Mouse (Mus musculus) spleen, postnatal 14 days (tissue): ENCODE measurements around the gene Stra8.
A peak's percentile ranks its signal among the peaks of the same experiment; 100 is the strongest.

Experiments used
- DNase-seq, 2 experiments: peaks; one replicate each; pipeline ENCODE4 v3.0.0; 2021 to 2022; ENCODE audit warnings: low spot score in 2 of 2

Stra8 gene

GRCm38 (mm10) chr6:34919956-34920355 lies at the start of gene Stra8:
Gene Stra8 (plus strand): TSS chr6:34920163.
- DNase-seq: no peak

- no peak for DNase-seq
Observed at GRCm38 (mm10) chr6:34870724-34871123, 49.2 kb upstream of the Stra8 start.

DNA sequence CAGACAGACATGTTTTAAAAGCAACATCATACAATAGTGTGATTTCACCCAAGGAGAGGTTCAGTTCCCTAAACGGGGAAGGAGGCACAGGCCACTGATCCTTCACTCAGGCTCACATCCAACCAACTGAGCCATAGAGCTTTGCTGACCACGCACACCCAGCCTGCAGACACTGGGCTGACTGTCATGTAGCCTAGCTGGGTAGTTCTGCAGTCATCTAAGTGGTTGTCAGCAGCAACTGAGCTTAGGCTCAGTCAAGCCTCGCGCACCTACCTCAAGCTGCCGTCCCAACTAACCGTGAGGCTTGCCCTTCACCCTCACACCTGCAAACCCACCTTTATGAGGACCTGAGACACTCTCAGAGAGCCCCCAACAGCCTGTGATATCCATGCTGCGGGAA lies 48.0 kb upstream of the Stra8 start:
- DNase-seq: no peak

- no peak for DNase-seq
Observed at GRCm38 (mm10) chr6:34872871-34873270, 47.1 kb upstream of the Stra8 start.

DNA sequence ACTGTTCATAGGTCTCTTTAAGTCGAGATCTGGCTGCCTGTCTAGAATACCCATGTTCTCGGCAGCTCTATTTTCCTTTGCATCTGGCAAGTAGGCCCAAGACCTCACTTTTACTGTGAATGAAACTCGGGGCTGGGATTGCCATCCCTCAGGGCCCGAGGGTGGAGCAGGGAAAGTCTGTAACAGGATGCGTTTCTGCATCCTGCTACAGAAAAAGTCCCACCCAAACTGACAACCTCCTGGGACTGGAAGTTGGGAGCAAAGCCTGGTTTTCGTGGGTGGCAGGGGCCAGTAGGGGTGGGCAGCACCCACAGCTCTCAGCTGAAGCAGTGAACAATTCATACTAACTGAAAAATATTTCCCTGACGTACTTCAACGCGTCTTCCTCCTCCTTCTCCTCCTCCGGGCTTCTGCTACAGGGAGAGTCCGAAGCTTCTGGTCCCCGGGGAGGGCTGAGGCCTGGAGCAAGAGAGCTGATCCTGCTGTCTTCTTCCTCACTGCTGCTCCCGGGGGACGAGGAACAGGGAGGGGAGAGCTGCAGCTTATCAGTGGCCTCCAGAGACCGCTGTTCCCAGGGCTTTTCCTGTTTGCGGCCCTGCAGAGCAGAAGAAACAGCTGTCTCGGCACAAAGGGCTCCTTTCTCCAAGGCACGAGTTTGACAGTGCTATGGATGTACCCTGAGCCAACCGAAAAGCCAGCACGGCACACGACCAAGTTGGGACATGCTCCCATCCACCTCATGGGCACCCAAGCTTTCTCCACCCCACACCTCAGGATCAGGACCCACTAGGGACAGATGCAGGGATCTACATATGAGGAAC lies 45.7 kb upstream of the Stra8 start:
- DNase-seq: no peak

GRCm38 (mm10) chr6:34875268-34875761 lies 44.6 kb upstream of the Stra8 start:
- peak; percentile 41 to 53 for DNase-seq

DNA sequence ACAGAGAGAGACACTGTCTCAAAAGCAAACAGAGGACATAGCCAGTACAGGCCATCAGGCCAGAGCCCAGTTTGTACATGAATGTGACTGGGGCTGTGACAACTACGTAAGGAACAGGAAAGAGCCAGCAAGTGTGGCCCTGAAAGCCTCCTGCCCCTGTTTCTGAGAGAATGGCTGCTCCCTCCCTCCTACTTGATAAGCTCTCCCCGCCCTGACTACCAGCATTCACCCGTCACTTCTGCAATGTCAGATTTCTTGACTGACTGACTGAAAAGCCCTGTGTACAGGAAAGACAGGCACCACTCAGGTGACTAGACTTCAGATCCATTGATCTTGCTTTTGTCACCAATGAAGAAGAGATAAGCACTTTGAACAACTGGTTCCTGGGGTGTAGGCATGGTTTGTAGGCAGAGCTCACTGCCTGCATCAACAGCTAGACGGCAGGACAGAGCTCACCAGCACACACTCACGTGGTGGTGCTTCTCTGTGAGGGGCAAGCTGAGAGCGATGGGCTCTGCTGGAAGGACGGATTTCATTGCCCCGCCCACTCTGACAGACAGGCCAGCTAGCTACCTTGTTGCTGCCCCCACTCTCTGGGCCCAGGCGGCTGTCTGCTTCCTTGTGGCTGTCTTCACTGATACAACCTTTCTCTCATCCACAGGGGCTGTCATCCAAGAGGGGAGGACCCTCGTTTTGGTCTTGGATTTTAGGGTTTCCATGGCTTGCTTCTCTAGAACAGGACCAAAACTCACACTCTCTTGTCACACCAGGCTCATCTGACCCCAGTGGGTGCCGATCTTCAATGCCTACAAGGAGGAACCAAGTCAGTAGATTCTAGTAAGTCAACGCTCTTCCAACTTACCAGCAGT lies 43.8 kb upstream of the Stra8 start:
- DNase-seq: peak in 1 of 2 experiments; percentile 6

- DNase-seq: peak in 1 of 2 experiments; percentile 6
Observed at GRCm38 (mm10) chr6:34876835-34877156, 43.2 kb upstream of the Stra8 start.

GRCm38 (mm10) chr6:34877509-34878321 lies 42.2 kb upstream of the Stra8 start, which contains the start of gene Cyren:
Gene Cyren (minus strand): TSS chr6:34878060.
- DNase-seq: peak; percentile 78 to 86

GRCm38 (mm10) chr6:34879101-34879740 lies 40.7 kb upstream of the Stra8 start:
- no peak for DNase-seq

- DNase-seq: peak in 1 of 2 experiments; percentile 52
Observed at GRCm38 (mm10) chr6:34879911-34880475, 40.0 kb upstream of the Stra8 start.

- DNase-seq: no peak
Observed at GRCm38 (mm10) chr6:34884724-34885123, 35.2 kb upstream of the Stra8 start.

DNA sequence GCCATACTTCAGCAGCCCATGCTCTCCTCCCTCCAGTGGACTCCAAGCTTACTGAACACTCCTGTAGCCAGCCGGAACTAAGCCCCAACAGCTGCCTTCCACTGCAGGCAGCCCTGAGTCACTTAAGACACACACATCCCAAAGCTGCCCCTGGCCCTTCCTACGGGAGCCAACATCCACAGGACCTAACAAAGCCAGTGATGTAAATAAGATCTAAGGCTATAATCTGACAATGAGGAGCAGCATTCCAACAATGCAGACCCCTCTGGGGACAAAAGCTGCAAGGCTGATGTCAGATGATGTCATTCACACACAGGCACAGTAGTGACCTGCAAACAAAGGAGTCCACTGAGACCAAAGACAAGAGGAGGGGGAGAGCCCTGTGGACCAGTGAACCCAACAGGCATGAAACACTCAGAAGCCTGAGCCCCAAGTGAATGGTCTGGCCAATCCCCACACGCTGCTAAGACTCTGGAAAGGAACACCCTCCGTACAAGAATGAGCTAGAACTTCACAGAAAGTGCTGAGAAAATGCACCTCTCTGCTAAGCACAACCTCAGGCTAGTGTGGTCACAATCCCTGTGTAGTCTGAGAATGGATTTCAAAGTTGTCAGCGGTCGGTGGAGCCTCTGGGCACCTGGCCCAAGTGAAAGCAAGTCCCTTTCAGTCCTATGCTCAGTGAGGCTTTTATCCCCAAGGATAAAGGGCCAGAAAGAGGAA lies 32.7 kb upstream of the Stra8 start:
- no peak for DNase-seq

- no peak for DNase-seq
Observed at GRCm38 (mm10) chr6:34889185-34889584, 30.8 kb upstream of the Stra8 start.

DNA sequence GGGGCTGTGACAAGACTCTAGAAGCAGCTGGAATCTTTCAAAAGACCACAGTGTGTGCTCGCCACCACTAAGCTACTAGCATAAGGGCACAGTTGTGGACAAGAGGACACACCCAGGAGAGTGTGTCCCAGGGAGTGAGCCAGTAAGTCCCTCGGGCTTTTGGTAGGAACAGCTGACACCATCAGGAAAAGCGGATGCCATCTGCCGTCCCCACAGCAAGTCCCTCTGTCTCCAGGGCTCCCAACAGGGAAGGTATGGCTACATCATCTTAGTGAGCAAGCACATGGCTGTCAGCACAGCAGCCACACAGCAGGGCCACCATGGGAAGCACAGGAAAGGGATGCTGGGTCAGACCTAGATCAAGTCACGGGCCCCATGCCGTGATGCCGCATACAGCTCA lies 24.4 kb upstream of the Stra8 start:
- DNase-seq: no peak

DNA sequence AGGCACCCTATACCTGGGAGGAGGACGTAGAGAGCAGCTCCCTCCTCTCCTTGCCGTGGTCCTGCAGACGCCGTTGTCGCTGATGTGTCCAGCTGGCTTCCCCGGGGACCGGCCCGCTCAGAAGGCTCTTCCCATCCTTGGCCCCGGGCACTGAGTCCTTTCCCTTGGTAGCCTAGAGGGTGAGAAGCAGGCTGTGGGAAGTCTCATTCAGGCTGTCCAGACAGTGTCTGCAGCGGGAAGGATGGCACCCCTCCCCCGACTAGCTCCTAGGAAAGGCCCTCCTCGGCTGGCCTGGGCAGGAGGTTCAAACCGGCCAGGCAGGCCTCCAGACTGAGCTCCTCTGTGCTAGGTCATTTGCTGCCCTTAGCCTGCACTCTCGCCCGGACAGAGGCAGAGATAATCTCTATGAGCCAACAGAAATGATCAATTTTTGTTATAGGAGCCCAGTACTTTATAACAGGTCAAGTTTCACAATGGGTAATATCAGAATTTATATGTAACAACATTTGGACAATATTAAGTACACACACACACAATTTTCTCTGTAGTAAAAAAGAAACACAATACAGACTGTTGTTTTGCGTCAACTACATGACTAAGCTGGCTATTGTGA lies 23.7 kb upstream of the Stra8 start:
- DNase-seq: no peak

DNA sequence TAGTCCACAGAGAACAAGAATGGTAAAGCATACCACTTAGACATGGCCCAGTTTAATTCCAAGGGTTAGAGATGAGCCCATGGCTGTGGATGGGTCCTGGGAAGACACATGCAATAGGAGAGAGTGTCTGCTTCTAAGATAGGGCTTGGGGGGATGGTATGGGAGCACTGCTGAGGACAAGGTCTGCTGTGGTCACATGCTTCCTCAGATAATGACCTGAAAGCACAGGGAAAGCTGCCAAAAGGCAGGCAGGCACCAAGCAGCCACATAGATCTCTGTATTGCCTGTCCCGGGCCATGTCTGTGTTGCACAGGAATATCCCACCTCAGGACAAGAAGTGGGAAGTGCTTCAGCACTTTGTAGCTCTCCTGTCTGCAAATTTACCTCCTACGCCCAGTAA lies 20.8 kb upstream of the Stra8 start:
- no peak for DNase-seq

DNA sequence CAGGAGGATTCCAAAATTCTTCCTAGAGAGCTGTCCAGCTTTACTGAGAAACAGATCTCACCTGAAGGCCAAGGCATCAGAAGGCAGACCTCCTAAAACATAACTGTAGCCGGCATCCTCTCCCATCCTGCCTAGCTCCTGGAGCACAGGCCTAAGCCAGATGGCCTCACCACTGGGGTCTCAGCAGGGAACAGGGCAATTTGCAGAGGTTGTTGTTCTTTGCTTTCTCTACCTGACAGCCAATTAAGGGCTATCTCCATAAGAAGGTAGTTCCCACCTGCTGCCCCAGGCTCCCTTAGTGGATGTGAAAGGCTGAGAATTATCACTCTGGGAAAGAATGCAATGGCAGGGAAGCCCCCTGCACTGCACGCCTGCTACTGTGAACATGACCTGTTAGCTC lies 19.0 kb upstream of the Stra8 start:
- no peak for DNase-seq

- no peak for DNase-seq
Observed at GRCm38 (mm10) chr6:34901911-34902444, 18.0 kb upstream of the Stra8 start.

DNA sequence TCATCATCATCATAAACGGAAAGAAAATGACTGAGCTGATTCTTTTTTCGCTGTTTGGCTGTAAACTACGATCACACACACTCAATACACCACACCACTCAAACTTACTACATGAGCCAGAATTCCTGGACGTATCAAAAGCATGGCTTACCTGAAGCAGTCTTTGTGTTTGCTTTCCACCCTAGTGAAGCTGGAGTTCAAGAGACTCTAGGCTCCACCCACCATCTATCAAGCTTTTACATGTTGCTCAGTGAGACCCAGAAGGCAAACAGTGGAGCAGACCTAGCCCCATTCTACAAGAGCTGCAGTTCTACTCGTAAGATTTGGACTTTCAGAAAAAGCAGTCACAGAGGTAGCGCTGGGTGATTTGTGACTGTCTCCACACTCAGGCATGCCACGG lies 17.4 kb upstream of the Stra8 start:
- DNase-seq: no peak
